Mouse (Mus musculus) megakaryocyte, embryonic 14.5 days (primary cell): Measurements from ENCODE around the gene Ggcx.
"Not testable (repeated sequence)": the region's sequence is repeated elsewhere in the genome, so short reads cannot be mapped to it uniquely, and the experiment has no call there.

Source experiments
- FLI1 ChIP-seq: IDR thresholded peaks from 2 replicates; pipeline ENCODE4 v1.6.1; 2012; ENCODE audit warnings: low read length, inconsistent platforms, mixed read lengths
- GATA1 ChIP-seq: IDR thresholded peaks from 3 replicates; pipeline ENCODE4 v1.6.1; 2012; ENCODE audit warnings: mixed read lengths, low read length, inconsistent platforms, borderline replicate concordance

- TF ChIP-seq GATA1, FLI1: not testable (repeated sequence)
Measured at GRCm38 (mm10) chr6:72462550-72463257, 48.6 kb downstream of the Ggcx start.
